Mouse (Mus musculus): ENCODE results near the gene Phf21a. TPM values are rescaled to one million over a fixed set of nuclear protein-coding genes. Genes with fewer than 3 reads are reported as not detected.

The Phf21a gene
- total and polyA plus RNA-seq, 3 experiments: 26.4 to 30.2 (median 27.6) TPM

GRCm38 (mm10) chr2:92331410-92331809 lies 238.5 kb downstream of the Phf21a start:
- H3K4me1 ChIP-seq (ENCODE audit: control insufficient read depth, insufficient read depth, low read length): no peaks in the 10 kb centered on the region
- no peaks in the 10 kb centered on the region for H3K79me2 ChIP-seq (replicated peaks; ENCODE audit: control insufficient read depth, insufficient read depth, low read length)
- H3K27me3 ChIP-seq (ENCODE audit: control insufficient read depth, insufficient read depth, low read length): no peaks in the 10 kb centered on the region
- H3K9ac ChIP-seq (ENCODE audit: low read depth, low read length): no peak overlapping the region
- intact Hi-C loops (cut with DNase I): loop anchor here (1.0 kb wide), 1 partner anchor 33 kb away; no protein-coding TSS in a partner anchor
- no peaks in the 10 kb centered on the region for H3K36me3 ChIP-seq (ENCODE audit: control insufficient read depth, insufficient read depth, low read length)
- no peak for DNase-seq
- H3K27ac ChIP-seq: no peak overlapping the region
- H3K4me3 ChIP-seq: no peak overlapping the region
- 87% methylated on average over 2 of the region's 2 CpGs for WGBS
- TF ChIP-seq POLR2A (IDR thresholded peaks at IDR 0.05; ENCODE audit: insufficient read depth, low read depth, low read length) (no peak), EP300 (IDR thresholded peaks at IDR 0.05; ENCODE audit: insufficient read depth, low read depth, low read length) (no peak), CTCF (IDR thresholded peaks at IDR 0.05) (no peak)

- H3K9ac ChIP-seq (ENCODE audit: low read depth, low read length): no peak overlapping the region
- TF ChIP-seq CTCF (IDR thresholded peaks at IDR 0.05): no peak
- no peak for TF ChIP-seq EP300 (IDR thresholded peaks at IDR 0.05; ENCODE audit: insufficient read depth, low read depth, low read length)
- TF ChIP-seq POLR2A (IDR thresholded peaks at IDR 0.05; ENCODE audit: insufficient read depth, low read depth, low read length): no peak
Measured at GRCm38 (mm10) chr2:92331871-92332270, 239.0 kb downstream of the Phf21a start.

GRCm38 (mm10) chr2:92342418-92342817 lies 249.5 kb downstream of the Phf21a start:
- Histone ChIP-seq H3K4me1 (ENCODE audit: control insufficient read depth, insufficient read depth, low read length) (no peaks in the 10 kb centered on the region), H3K36me3 (ENCODE audit: control insufficient read depth, insufficient read depth, low read length) (no peaks in the 10 kb centered on the region), H3K27me3 (ENCODE audit: control insufficient read depth, insufficient read depth, low read length) (no peaks in the 10 kb centered on the region), H3K4me3 (no peak overlapping the region), H3K9ac (ENCODE audit: low read depth, low read length) (no peak overlapping the region), H3K27ac (no peak overlapping the region), H3K79me2 (replicated peaks; ENCODE audit: control insufficient read depth, insufficient read depth, low read length) (no peaks in the 10 kb centered on the region)
- no peak for TF ChIP-seq EP300 (IDR thresholded peaks at IDR 0.05; ENCODE audit: insufficient read depth, low read depth, low read length)
- TF ChIP-seq POLR2A (IDR thresholded peaks at IDR 0.05; ENCODE audit: insufficient read depth, low read depth, low read length): no peak
- no peak for TF ChIP-seq CTCF (IDR thresholded peaks at IDR 0.05)
- intact Hi-C loops (cut with DNase I): no loop called here
- no peak for DNase-seq

More at GRCm38 (mm10) chr2:92331871-92332270, 239.0 kb downstream of the Phf21a start:
- H3K4me1 ChIP-seq (ENCODE audit: control insufficient read depth, insufficient read depth, low read length): no peaks in the 10 kb centered on the region
- no peaks in the 10 kb centered on the region for H3K36me3 ChIP-seq (ENCODE audit: control insufficient read depth, insufficient read depth, low read length)
- intact Hi-C loops (cut with DNase I): loop anchor here (1.0 kb wide), 1 partner anchor 34 kb away; no protein-coding TSS in a partner anchor
- H3K4me3 ChIP-seq: no peak overlapping the region
- 93% methylated on average over 2 of the region's 2 CpGs for WGBS
- H3K79me2 ChIP-seq (replicated peaks; ENCODE audit: control insufficient read depth, insufficient read depth, low read length): no peaks in the 10 kb centered on the region
- no peak overlapping the region for H3K27ac ChIP-seq
- no peak for DNase-seq
- no peaks in the 10 kb centered on the region for H3K27me3 ChIP-seq (ENCODE audit: control insufficient read depth, insufficient read depth, low read length)

GRCm38 (mm10) chr2:92347191-92347590 lies 254.3 kb downstream of the Phf21a start:
- Histone ChIP-seq H3K27ac (no peak overlapping the region), H3K4me1 (ENCODE audit: control insufficient read depth, insufficient read depth, low read length) (no peaks in the 10 kb centered on the region), H3K4me3 (no peak overlapping the region), H3K27me3 (ENCODE audit: control insufficient read depth, insufficient read depth, low read length) (no peaks in the 10 kb centered on the region), H3K9ac (ENCODE audit: low read depth, low read length) (no peak overlapping the region), H3K79me2 (replicated peaks; ENCODE audit: control insufficient read depth, insufficient read depth, low read length) (no peaks in the 10 kb centered on the region), H3K36me3 (ENCODE audit: control insufficient read depth, insufficient read depth, low read length) (no peaks in the 10 kb centered on the region)
- intact Hi-C loops (cut with DNase I): no loop called here
- WGBS: 90% methylated on average over 2 of the region's 2 CpGs
- TF ChIP-seq EP300 (IDR thresholded peaks at IDR 0.05; ENCODE audit: insufficient read depth, low read depth, low read length) (no peak), POLR2A (IDR thresholded peaks at IDR 0.05; ENCODE audit: insufficient read depth, low read depth, low read length) (no peak), CTCF (IDR thresholded peaks at IDR 0.05) (no peak)
- no peak for DNase-seq

GRCm38 (mm10) chr2:92349589-92350425 lies 256.9 kb downstream of the Phf21a start:
- no peak overlapping the region for H3K4me3 ChIP-seq
- no peaks in the 10 kb centered on the region for H3K79me2 ChIP-seq (replicated peaks; ENCODE audit: control insufficient read depth, insufficient read depth, low read length)
- intact Hi-C loops (cut with DNase I): no loop called here
- H3K4me1 ChIP-seq (ENCODE audit: control insufficient read depth, insufficient read depth, low read length): peaks cover 6% of the 10 kb centered on the region
- no peaks in the 10 kb centered on the region for H3K27me3 ChIP-seq (ENCODE audit: control insufficient read depth, insufficient read depth, low read length)
- TF ChIP-seq EP300 (IDR thresholded peaks at IDR 0.05; ENCODE audit: insufficient read depth, low read depth, low read length): no peak
- TF ChIP-seq CTCF (IDR thresholded peaks at IDR 0.05): no peak
- no peak for TF ChIP-seq POLR2A (IDR thresholded peaks at IDR 0.05; ENCODE audit: insufficient read depth, low read depth, low read length)
- H3K27ac ChIP-seq: no peak overlapping the region
- no peak overlapping the region for H3K9ac ChIP-seq (ENCODE audit: low read depth, low read length)
- 85% methylated on average over 6 of the region's 6 CpGs for WGBS
- no peak for DNase-seq
- no peaks in the 10 kb centered on the region for H3K36me3 ChIP-seq (ENCODE audit: control insufficient read depth, insufficient read depth, low read length)

- peaks cover 6% of the 10 kb centered on the region for H3K4me1 ChIP-seq (ENCODE audit: control insufficient read depth, insufficient read depth, low read length)
- no peak for TF ChIP-seq CTCF (IDR thresholded peaks at IDR 0.05)
- TF ChIP-seq POLR2A (IDR thresholded peaks at IDR 0.05; ENCODE audit: insufficient read depth, low read depth, low read length): no peak
- TF ChIP-seq EP300 (IDR thresholded peaks at IDR 0.05; ENCODE audit: insufficient read depth, low read depth, low read length): no peak
- no peak overlapping the region for H3K27ac ChIP-seq
- no peak for DNase-seq
- no peak overlapping the region for H3K9ac ChIP-seq (ENCODE audit: low read depth, low read length)
- intact Hi-C loops (cut with DNase I): no loop called here
- no peak overlapping the region for H3K4me3 ChIP-seq
- 82% methylated on average over 5 of the region's 5 CpGs for WGBS
- no peaks in the 10 kb centered on the region for H3K27me3 ChIP-seq (ENCODE audit: control insufficient read depth, insufficient read depth, low read length)
- no peaks in the 10 kb centered on the region for H3K36me3 ChIP-seq (ENCODE audit: control insufficient read depth, insufficient read depth, low read length)
- H3K79me2 ChIP-seq (replicated peaks; ENCODE audit: control insufficient read depth, insufficient read depth, low read length): no peaks in the 10 kb centered on the region
Measured at GRCm38 (mm10) chr2:92350686-92351085, 257.8 kb downstream of the Phf21a start.
